Mouse (Mus musculus): ENCODE measurements around the gene Alyref. TPM values are rescaled to one million over a fixed set of nuclear protein-coding genes. Genes with fewer than 3 reads are reported as not detected.

The Alyref gene
- total and polyA plus RNA-seq, 3 experiments: 600 to 1,072 TPM; not detected in 1

DNA sequence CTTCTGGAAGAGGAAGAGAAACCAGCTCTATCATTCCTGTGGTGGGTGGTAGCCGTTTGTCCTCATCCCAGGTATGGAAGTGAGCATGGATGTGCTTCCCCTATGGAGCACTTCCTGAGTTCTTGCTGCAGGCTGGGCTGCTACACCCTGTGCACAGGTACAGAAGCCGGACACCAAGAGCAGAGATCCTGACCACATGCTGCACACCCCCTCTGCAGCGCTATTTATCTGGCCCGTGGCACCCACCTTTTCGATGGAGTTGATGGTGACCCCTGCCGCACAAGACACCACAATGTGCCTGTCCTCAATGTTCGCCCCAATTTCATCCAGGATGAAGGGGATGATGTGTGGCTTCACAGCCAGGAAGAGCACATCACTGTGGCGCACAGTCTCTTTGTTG is 43.7 kb upstream of the Alyref start:
- Histone ChIP-seq H3K79me2 (ENCODE audit: control insufficient read depth, insufficient read depth, low read length, poor library complexity) (no peaks in the 10 kb centered on the region), H3K4me1 (ENCODE audit: control insufficient read depth in 1 of 2, insufficient read depth in 2 of 2, low read length in 2 of 2) (peaks cover 7 to 15% of the 10 kb centered on the region in 2 experiments), H3K27me3 (ENCODE audit: control insufficient read depth in 1 of 2, insufficient read depth in 2 of 2, low read length in 2 of 2) (no peaks in the 10 kb centered on the region), H3K4me3 (ENCODE audit: control insufficient read depth in 1 of 2, insufficient read depth in 1 of 2, low read depth in 2 of 2, low read length in 2 of 2) (no peak overlapping the region), H3K9me3 (replicated peaks; ENCODE audit: insufficient read depth, low read length) (no peaks in the 10 kb centered on the region), H3K27ac (ENCODE audit: control insufficient read depth, low read depth, low read length) (no peak overlapping the region), H3K9ac (ENCODE audit: control insufficient read depth, low read depth, low read length, poor library complexity, severe bottlenecking) (no peak overlapping the region), H3K36me3 (ENCODE audit: control insufficient read depth in 1 of 2, insufficient read depth in 2 of 2, low read length in 2 of 2) (peaks cover 0 to 8% of the 10 kb centered on the region in 2 experiments; a peak in 2 of 4 replicates)
- TF ChIP-seq EP300 (IDR thresholded peaks at IDR 0.05; ENCODE audit: low read depth in 1 of 2, low read length in 2 of 2) (no peak), MAFK (IDR thresholded peaks at IDR 0.05; ENCODE audit: borderline replicate concordance, low read depth, low read length) (no peak), CHD2 (IDR thresholded peaks at IDR 0.05; ENCODE audit: low read length) (no peak), ZKSCAN1 (IDR thresholded peaks at IDR 0.05; ENCODE audit: low read depth, low read length) (no peak), TCF12 (IDR thresholded peaks at IDR 0.05; ENCODE audit: low read depth, low read length) (no peak), ZC3H11A (IDR thresholded peaks at IDR 0.05; ENCODE audit: low read depth, low read length) (no peak), NRF1 (IDR thresholded peaks at IDR 0.05; ENCODE audit: insufficient read depth, low read depth, low read length, poor library complexity, severe bottlenecking) (no peak), CHD1 (IDR thresholded peaks at IDR 0.05; ENCODE audit: low read depth, low read length) (no peak), MXI1 (IDR thresholded peaks at IDR 0.05; ENCODE audit: low read depth, low read length) (no peak), MAX (IDR thresholded peaks at IDR 0.05; ENCODE audit: low read length) (no peak), RAD21 (IDR thresholded peaks at IDR 0.05; ENCODE audit: low read depth, low read length) (no peak)
- DNase-seq (ENCODE audit: low read depth, low spot score): no peak

GRCm38 (mm10) chr11:120641255-120641654 is 43.1 kb upstream of the Alyref start:
- H3K4me3 ChIP-seq (ENCODE audit: control insufficient read depth in 1 of 2, insufficient read depth in 1 of 2, low read depth in 2 of 2, low read length in 2 of 2): no peak overlapping the region
- TF ChIP-seq EP300 (IDR thresholded peaks at IDR 0.05; ENCODE audit: low read depth in 1 of 2, low read length in 2 of 2) (no peak), NELFE (IDR thresholded peaks at IDR 0.05; ENCODE audit: low read depth, low read length) (no peak), SIN3A (IDR thresholded peaks at IDR 0.05; ENCODE audit: low read length) (no peak), JUND (IDR thresholded peaks at IDR 0.05; ENCODE audit: low read depth, low read length) (no peak), CHD1 (IDR thresholded peaks at IDR 0.05; ENCODE audit: low read depth, low read length) (no peak), MYB (IDR thresholded peaks at IDR 0.05; ENCODE audit: low read depth, low read length) (no peak), KAT2A (conservative IDR thresholded peaks at IDR 0.05; ENCODE audit: low read depth, low read length) (no peak), MAFK (IDR thresholded peaks at IDR 0.05; ENCODE audit: borderline replicate concordance, low read depth, low read length) (no peak), NRF1 (IDR thresholded peaks at IDR 0.05; ENCODE audit: insufficient read depth, low read depth, low read length, poor library complexity, severe bottlenecking) (no peak), TCF12 (IDR thresholded peaks at IDR 0.05; ENCODE audit: low read depth, low read length) (no peak), MAZ (IDR thresholded peaks at IDR 0.05; ENCODE audit: low read depth, low read length) (no peak), POLR2AphosphoS5 (IDR thresholded peaks at IDR 0.05; ENCODE audit: borderline replicate concordance, low read depth, low read length) (no peak), TBP (IDR thresholded peaks at IDR 0.05; ENCODE audit: low read depth, low read length) (no peak), ETS1 (IDR thresholded peaks at IDR 0.05; ENCODE audit: low read depth, low read length) (no peak), MXI1 (IDR thresholded peaks at IDR 0.05; ENCODE audit: low read depth, low read length) (no peak), USF2 (IDR thresholded peaks at IDR 0.05; ENCODE audit: borderline replicate concordance in 1 of 2, insufficient read depth in 1 of 2, low read depth in 1 of 2, low read length in 2 of 2) (no peak), E2F4 (IDR thresholded peaks at IDR 0.05; ENCODE audit: borderline replicate concordance, low read depth, low read length) (no peak), ELF1 (IDR thresholded peaks at IDR 0.05; ENCODE audit: low read depth, low read length) (no peak), TAL1 (IDR thresholded peaks at IDR 0.05; ENCODE audit: low read length) (no peak), MEF2A (IDR thresholded peaks at IDR 0.05; ENCODE audit: extremely low read depth, insufficient replicate concordance, low read depth, low read length, poor library complexity, severe bottlenecking) (no peak)

More at GRCm38 (mm10) chr11:120641255-120641654, 43.1 kb upstream of the Alyref start:
- no peak for DNase-seq (ENCODE audit: low read depth, low spot score)
- no peaks in the 10 kb centered on the region for H3K9me3 ChIP-seq (replicated peaks; ENCODE audit: insufficient read depth, low read length)
- peaks cover 13 to 21% of the 10 kb centered on the region in 2 experiments for H3K4me1 ChIP-seq (ENCODE audit: control insufficient read depth in 1 of 2, insufficient read depth in 2 of 2, low read length in 2 of 2)
- H3K79me2 ChIP-seq (ENCODE audit: control insufficient read depth, insufficient read depth, low read length, poor library complexity): no peaks in the 10 kb centered on the region
- peaks cover 0 to 10% of the 10 kb centered on the region in 2 experiments; a peak in 2 of 4 replicates for H3K36me3 ChIP-seq (ENCODE audit: control insufficient read depth in 1 of 2, insufficient read depth in 2 of 2, low read length in 2 of 2)
- H3K27ac ChIP-seq (ENCODE audit: control insufficient read depth, low read depth, low read length): no peak overlapping the region
- no peak overlapping the region for H3K9ac ChIP-seq (ENCODE audit: control insufficient read depth, low read depth, low read length, poor library complexity, severe bottlenecking)
- H3K27me3 ChIP-seq (ENCODE audit: control insufficient read depth in 1 of 2, insufficient read depth in 2 of 2, low read length in 2 of 2): no peaks in the 10 kb centered on the region

Measured in MEL (cell line).